Mouse (Mus musculus): Measurements from ENCODE around the gene Zfp217. TPM values are rescaled to one million over a fixed set of nuclear protein-coding genes. Genes with fewer than 3 reads are reported as not detected.
"Not testable (repeated sequence)": the region's sequence is repeated elsewhere in the genome, so short reads cannot be mapped to it uniquely, and the experiment has no call there.

Gene Zfp217
- polyA plus RNA-seq, 1 experiment, result not detected

- no peak for TF ChIP-seq CTCF (IDR thresholded peaks at IDR 0.05; ENCODE audit: insufficient read depth, low read depth, low read length)
- TF ChIP-seq POLR2A (IDR thresholded peaks at IDR 0.05; ENCODE audit: insufficient read depth, low read depth, low read length), result no peak
- Histone ChIP-seq H3K27ac (ENCODE audit: insufficient read depth, low read depth, low read length) (no peak overlapping the region), H3K4me1 (ENCODE audit: control insufficient read depth, insufficient read depth, low read length) (peaks cover 4% of the 10 kb centered on the region; the same call in 1 of the 2 replicates), H3K4me3 (ENCODE audit: insufficient read depth, low read depth, low read length) (peak overlapping the region; percentile 50)
- WGBS, result 2% methylated on average over 33 of the region's 33 CpGs
Observed at GRCm38 (mm10) chr2:170184175-170184983, 36.5 kb upstream of the Zfp217 start.

GRCm38 (mm10) chr2:170183851-170184174 is 35.9 kb upstream of the Zfp217 start:
- H3K4me1 ChIP-seq (ENCODE audit: control insufficient read depth, insufficient read depth, low read length), result peaks cover 4% of the 10 kb centered on the region; the same call in 1 of the 2 replicates
- TF ChIP-seq CTCF (IDR thresholded peaks at IDR 0.05; ENCODE audit: insufficient read depth, low read depth, low read length) (no peak), POLR2A (IDR thresholded peaks at IDR 0.05; ENCODE audit: insufficient read depth, low read depth, low read length) (no peak)
- 73% methylated on average over 4 of the region's 4 CpGs for WGBS
- H3K4me3 ChIP-seq (ENCODE audit: insufficient read depth, low read depth, low read length), result no peak overlapping the region
- no peak overlapping the region for H3K27ac ChIP-seq (ENCODE audit: insufficient read depth, low read depth, low read length)

GRCm38 (mm10) chr2:170181862-170182261 is 34.0 kb upstream of the Zfp217 start:
- 94% methylated on average over 6 of the region's 6 CpGs for WGBS
- TF ChIP-seq CTCF (IDR thresholded peaks at IDR 0.05; ENCODE audit: insufficient read depth, low read depth, low read length), result no peak
- TF ChIP-seq POLR2A (IDR thresholded peaks at IDR 0.05; ENCODE audit: insufficient read depth, low read depth, low read length), result no peak
- Histone ChIP-seq H3K27ac (ENCODE audit: insufficient read depth, low read depth, low read length) (no peak overlapping the region), H3K4me1 (ENCODE audit: control insufficient read depth, insufficient read depth, low read length) (peaks cover 4% of the 10 kb centered on the region; the same call in 1 of the 2 replicates), H3K4me3 (ENCODE audit: insufficient read depth, low read depth, low read length) (no peak overlapping the region)

- WGBS, result over 99% methylated on average over 3 of the region's 3 CpGs
- H3K27ac ChIP-seq (ENCODE audit: insufficient read depth, low read depth, low read length); H3K4me3 ChIP-seq (ENCODE audit: insufficient read depth, low read depth, low read length); H3K4me1 ChIP-seq (ENCODE audit: control insufficient read depth, insufficient read depth, low read length): not testable (repeated sequence)
Observed at GRCm38 (mm10) chr2:170180769-170181168, 32.9 kb upstream of the Zfp217 start.

GRCm38 (mm10) chr2:170179317-170179716 is 31.4 kb upstream of the Zfp217 start:
- WGBS, result 96% methylated on average over 5 of the region's 5 CpGs
- TF ChIP-seq CTCF (IDR thresholded peaks at IDR 0.05; ENCODE audit: insufficient read depth, low read depth, low read length), result no peak
- no peak for TF ChIP-seq POLR2A (IDR thresholded peaks at IDR 0.05; ENCODE audit: insufficient read depth, low read depth, low read length)
- H3K4me1 ChIP-seq (ENCODE audit: control insufficient read depth, insufficient read depth, low read length), result peaks cover 1% of the 10 kb centered on the region; the same call in 1 of the 2 replicates
- H3K27ac ChIP-seq (ENCODE audit: insufficient read depth, low read depth, low read length), result no peak overlapping the region
- no peak overlapping the region for H3K4me3 ChIP-seq (ENCODE audit: insufficient read depth, low read depth, low read length)

GRCm38 (mm10) chr2:170177323-170177722 is 29.4 kb upstream of the Zfp217 start:
- TF ChIP-seq CTCF (IDR thresholded peaks at IDR 0.05; ENCODE audit: insufficient read depth, low read depth, low read length) (no peak), POLR2A (IDR thresholded peaks at IDR 0.05; ENCODE audit: insufficient read depth, low read depth, low read length) (no peak)
- 58% methylated on average over 8 of the region's 8 CpGs for WGBS
- no peak overlapping the region for H3K27ac ChIP-seq (ENCODE audit: insufficient read depth, low read depth, low read length)
- no peak overlapping the region for H3K4me3 ChIP-seq (ENCODE audit: insufficient read depth, low read depth, low read length)
- no peaks in the 10 kb centered on the region for H3K4me1 ChIP-seq (ENCODE audit: control insufficient read depth, insufficient read depth, low read length)

- H3K4me3 ChIP-seq (ENCODE audit: insufficient read depth, low read depth, low read length), result no peak overlapping the region
- H3K27ac ChIP-seq (ENCODE audit: insufficient read depth, low read depth, low read length), result no peak overlapping the region
- TF ChIP-seq POLR2A (IDR thresholded peaks at IDR 0.05; ENCODE audit: insufficient read depth, low read depth, low read length), result no peak
- TF ChIP-seq CTCF (IDR thresholded peaks at IDR 0.05; ENCODE audit: insufficient read depth, low read depth, low read length), result no peak
- 32% methylated on average over 6 of the region's 8 CpGs for WGBS
- no peaks in the 10 kb centered on the region for H3K4me1 ChIP-seq (ENCODE audit: control insufficient read depth, insufficient read depth, low read length)
Observed at GRCm38 (mm10) chr2:170176284-170176926, 28.5 kb upstream of the Zfp217 start.

- H3K4me3 ChIP-seq (ENCODE audit: insufficient read depth, low read depth, low read length), result no peak overlapping the region
- TF ChIP-seq CTCF (IDR thresholded peaks at IDR 0.05; ENCODE audit: insufficient read depth, low read depth, low read length) (no peak), POLR2A (IDR thresholded peaks at IDR 0.05; ENCODE audit: insufficient read depth, low read depth, low read length) (no peak)
- H3K27ac ChIP-seq (ENCODE audit: insufficient read depth, low read depth, low read length), result no peak overlapping the region
- H3K4me1 ChIP-seq (ENCODE audit: control insufficient read depth, insufficient read depth, low read length), result no peaks in the 10 kb centered on the region
- 84% methylated on average over 7 of the region's 7 CpGs for WGBS
Observed at GRCm38 (mm10) chr2:170175661-170176150, 27.8 kb upstream of the Zfp217 start.

- no peak overlapping the region for H3K4me3 ChIP-seq (ENCODE audit: insufficient read depth, low read depth, low read length)
- no peaks in the 10 kb centered on the region for H3K4me1 ChIP-seq (ENCODE audit: control insufficient read depth, insufficient read depth, low read length)
- H3K27ac ChIP-seq (ENCODE audit: insufficient read depth, low read depth, low read length), result no peak overlapping the region
- WGBS, result 83% methylated on average over 3 of the region's 3 CpGs
- no peak for TF ChIP-seq POLR2A (IDR thresholded peaks at IDR 0.05; ENCODE audit: insufficient read depth, low read depth, low read length)
- no peak for TF ChIP-seq CTCF (IDR thresholded peaks at IDR 0.05; ENCODE audit: insufficient read depth, low read depth, low read length)
Observed at GRCm38 (mm10) chr2:170175190-170175589, 27.3 kb upstream of the Zfp217 start.
